Mouse (Mus musculus): Measurements from ENCODE around the gene Hs3st3a1. TPM values are rescaled to one million over a fixed set of nuclear protein-coding genes. Genes with fewer than 3 reads are reported as not detected.

Gene Hs3st3a1
- polyA plus RNA-seq, 1 experiment from 2014 or later: 1.6 TPM

DNA sequence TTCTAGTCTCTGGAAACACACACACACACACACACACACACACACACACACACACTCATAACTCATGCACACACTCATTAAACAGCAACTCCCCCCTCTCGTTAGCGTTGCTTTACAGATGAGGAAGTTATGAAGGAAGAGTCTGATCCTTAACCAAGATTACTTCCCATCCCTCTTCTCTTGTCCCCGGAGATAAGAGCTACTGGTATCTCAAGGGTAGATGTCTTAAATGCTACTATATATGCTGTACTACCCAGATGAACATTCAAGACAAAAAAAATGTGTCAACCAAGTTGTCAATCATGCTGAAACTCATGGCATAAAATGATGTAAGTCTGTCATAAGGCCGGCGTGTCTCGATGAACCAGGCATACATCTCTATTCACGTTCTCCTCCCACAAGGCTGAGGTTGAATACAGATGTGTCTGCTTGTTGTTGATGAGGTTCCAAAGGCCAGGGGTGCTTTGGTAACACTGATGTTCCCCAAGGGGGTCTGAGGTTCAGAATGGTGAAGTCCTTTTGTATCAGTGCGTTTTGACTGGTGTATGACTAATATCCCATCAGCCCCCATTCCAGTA is 89.0 kb downstream of the Hs3st3a1 start:
- 94% methylated on average over 8 of the region's 8 CpGs for WGBS
- peaks cover 40% of the 10 kb centered on the region for H3K27me3 ChIP-seq
- no peaks in the 10 kb centered on the region for H3K9me3 ChIP-seq (replicated peaks)
- H3K4me3 ChIP-seq (replicated peaks): no peak overlapping the region
- ATAC-seq (replicated peaks; ENCODE audit: low FRiP score): no peak
- no peak overlapping the region for H3K27ac ChIP-seq
- no peak overlapping the region for H3K9ac ChIP-seq
- H3K36me3 ChIP-seq: no peaks in the 10 kb centered on the region
- 0 out of 2 replicates have a peak, but pooled peaks cover 3% of the 10 kb centered on the region for H3K4me1 ChIP-seq
- no peak overlapping the region for H3K4me2 ChIP-seq

- Histone ChIP-seq H3K27ac (no peak overlapping the region), H3K27me3 (peaks cover 17% of the 10 kb centered on the region; the same call in 1 of the 2 replicates), H3K9ac (no peak overlapping the region), H3K4me2 (no peak overlapping the region), H3K36me3 (no peaks in the 10 kb centered on the region), H3K4me1 (no peaks in the 10 kb centered on the region), H3K9me3 (replicated peaks) (no peaks in the 10 kb centered on the region), H3K4me3 (replicated peaks) (no peak overlapping the region)
- WGBS: 86% methylated on average over 3 of the region's 3 CpGs
- ATAC-seq (replicated peaks; ENCODE audit: low FRiP score): no peak
These were observed 102.1 kb downstream of the Hs3st3a1 start for GRCm38 (mm10) chr11:64537230-64537629.

DNA sequence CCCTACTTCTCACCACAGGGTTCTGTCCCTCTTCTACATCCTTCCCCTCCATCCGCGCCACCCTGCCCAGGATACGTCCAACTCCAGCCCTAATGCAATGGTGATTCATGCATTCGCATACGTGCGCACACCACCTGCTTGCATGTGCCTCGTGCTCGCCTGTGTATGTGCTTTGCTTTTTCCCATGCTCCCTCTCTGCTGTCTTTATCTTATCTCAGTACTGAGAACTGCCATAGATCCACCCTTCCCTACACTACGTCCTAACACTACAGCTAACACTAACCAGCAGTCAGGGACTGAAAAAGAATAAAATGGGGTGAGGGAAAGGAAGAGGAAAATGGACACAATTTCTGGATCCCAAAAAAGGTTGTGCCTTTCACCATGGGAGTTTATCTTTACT is 106.7 kb downstream of the Hs3st3a1 start:
- Histone ChIP-seq H3K9ac (no peak overlapping the region), H3K36me3 (no peaks in the 10 kb centered on the region), H3K27me3 (peaks cover 29% of the 10 kb centered on the region), H3K4me3 (replicated peaks) (no peak overlapping the region), H3K9me3 (replicated peaks) (no peaks in the 10 kb centered on the region), H3K4me2 (no peak overlapping the region), H3K4me1 (peaks cover 19% of the 10 kb centered on the region), H3K27ac (no peak overlapping the region)
- WGBS: 91% methylated on average over 9 of the region's 9 CpGs
- no peak for ATAC-seq (replicated peaks; ENCODE audit: low FRiP score)

DNA sequence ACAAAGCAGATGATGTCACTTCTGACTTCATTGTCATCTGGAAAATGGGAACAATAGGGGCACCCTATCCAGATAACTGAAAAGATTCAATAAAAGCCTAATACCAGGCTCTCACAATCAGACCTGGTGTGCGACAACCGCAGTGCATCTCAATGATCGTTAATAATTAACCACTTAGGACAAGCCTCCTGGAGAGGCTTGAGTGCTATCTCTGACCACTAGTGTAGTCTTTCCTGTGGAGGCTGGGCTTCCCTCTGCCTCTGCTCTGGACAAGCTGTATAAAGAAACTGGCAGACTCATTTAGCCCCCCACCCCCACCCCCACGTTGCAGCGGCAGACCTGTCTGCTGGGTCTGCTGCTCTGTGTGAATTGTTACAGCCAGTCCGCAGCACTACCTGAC is 107.2 kb downstream of the Hs3st3a1 start:
- H3K9ac ChIP-seq: no peak overlapping the region
- no peak overlapping the region for H3K27ac ChIP-seq
- H3K36me3 ChIP-seq: no peaks in the 10 kb centered on the region
- H3K4me3 ChIP-seq (replicated peaks): no peak overlapping the region
- no peaks in the 10 kb centered on the region for H3K9me3 ChIP-seq (replicated peaks)
- peaks cover 29% of the 10 kb centered on the region for H3K27me3 ChIP-seq
- peaks cover 19% of the 10 kb centered on the region for H3K4me1 ChIP-seq
- H3K4me2 ChIP-seq: no peak overlapping the region
- 31% methylated on average over 6 of the region's 6 CpGs for WGBS
- no peak for ATAC-seq (replicated peaks; ENCODE audit: low FRiP score)

GRCm38 (mm10) chr11:64543181-64543641 is 108.1 kb downstream of the Hs3st3a1 start:
- Histone ChIP-seq H3K9ac (no peak overlapping the region), H3K4me2 (no peak overlapping the region), H3K27me3 (peaks cover 29% of the 10 kb centered on the region), H3K9me3 (replicated peaks) (no peaks in the 10 kb centered on the region), H3K4me3 (replicated peaks) (no peak overlapping the region), H3K36me3 (no peaks in the 10 kb centered on the region), H3K4me1 (peaks cover 19% of the 10 kb centered on the region), H3K27ac (no peak overlapping the region)
- no peak for ATAC-seq (replicated peaks; ENCODE audit: low FRiP score)
- 21% methylated on average over 9 of the region's 9 CpGs for WGBS

- H3K9me3 ChIP-seq (replicated peaks): no peaks in the 10 kb centered on the region
- H3K4me2 ChIP-seq: no peak overlapping the region
- peaks cover 29% of the 10 kb centered on the region for H3K27me3 ChIP-seq
- no peak overlapping the region for H3K27ac ChIP-seq
- ATAC-seq (replicated peaks; ENCODE audit: low FRiP score): no peak
- no peaks in the 10 kb centered on the region for H3K36me3 ChIP-seq
- no peak overlapping the region for H3K9ac ChIP-seq
- 46% methylated on average over 5 of the region's 5 CpGs for WGBS
- no peak overlapping the region for H3K4me3 ChIP-seq (replicated peaks)
- peaks cover 19% of the 10 kb centered on the region for H3K4me1 ChIP-seq
These were observed 109.1 kb downstream of the Hs3st3a1 start for GRCm38 (mm10) chr11:64544236-64544635.

DNA sequence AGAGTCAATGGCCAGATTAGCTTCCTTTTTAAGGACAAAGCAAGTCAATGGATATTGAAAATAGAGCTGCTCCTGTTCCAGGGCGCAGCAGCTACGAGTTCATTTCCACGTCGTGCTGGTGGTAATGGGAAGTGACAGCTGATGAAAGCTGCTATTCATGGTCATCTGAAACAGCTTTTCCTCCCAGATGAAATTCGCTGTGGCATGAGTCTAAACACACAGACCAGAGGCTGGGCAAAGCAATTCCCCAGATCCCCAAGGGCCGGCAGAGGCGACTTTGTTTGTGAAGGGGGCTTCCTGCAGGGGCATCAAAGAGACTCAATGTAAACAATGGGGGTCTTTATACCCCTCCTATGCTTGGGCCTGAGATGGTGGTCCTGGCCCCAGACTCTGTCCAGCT is 114.2 kb downstream of the Hs3st3a1 start:
- no peak overlapping the region for H3K27ac ChIP-seq
- no peak for ATAC-seq (replicated peaks; ENCODE audit: low FRiP score)
- H3K27me3 ChIP-seq: peaks cover 7% of the 10 kb centered on the region
- H3K4me1 ChIP-seq: 0 out of 2 replicates have a peak, but pooled peaks cover under 1% of the 10 kb centered on the region
- 43% methylated on average over 7 of the region's 7 CpGs for WGBS
- no peak overlapping the region for H3K4me2 ChIP-seq
- H3K9me3 ChIP-seq (replicated peaks): no peaks in the 10 kb centered on the region
- H3K9ac ChIP-seq: no peak overlapping the region
- H3K36me3 ChIP-seq: no peaks in the 10 kb centered on the region
- no peak overlapping the region for H3K4me3 ChIP-seq (replicated peaks)

- Histone ChIP-seq H3K36me3 (no peaks in the 10 kb centered on the region), H3K4me3 (replicated peaks) (no peak overlapping the region), H3K4me2 (no peak overlapping the region), H3K9ac (no peak overlapping the region), H3K27me3 (peaks cover 7% of the 10 kb centered on the region), H3K4me1 (no peaks in the 10 kb centered on the region), H3K27ac (no peak overlapping the region), H3K9me3 (replicated peaks) (no peaks in the 10 kb centered on the region)
- ATAC-seq (replicated peaks; ENCODE audit: low FRiP score): no peak
- 62% methylated on average over 8 of the region's 8 CpGs for WGBS
These were observed 114.8 kb downstream of the Hs3st3a1 start for GRCm38 (mm10) chr11:64549955-64550354.

DNA sequence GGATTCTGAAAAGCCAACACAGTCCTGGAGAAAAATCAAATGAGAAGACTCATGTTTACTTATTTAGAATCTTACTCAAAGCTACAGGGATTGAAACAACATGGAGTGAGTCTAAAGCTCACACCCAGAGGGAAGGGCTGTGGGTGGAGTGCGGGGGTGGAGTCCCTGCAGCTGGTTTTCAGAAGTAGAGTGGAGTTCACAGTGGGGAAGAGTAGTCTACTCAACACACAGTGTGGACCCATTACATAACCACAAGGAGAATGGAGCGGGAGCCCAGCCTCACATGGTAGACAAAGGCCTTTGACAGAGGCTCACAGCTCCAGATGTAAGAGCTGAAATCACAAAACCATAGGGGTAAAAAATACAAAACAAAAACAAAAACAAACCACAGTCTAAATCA is 123.2 kb downstream of the Hs3st3a1 start:
- Histone ChIP-seq H3K9me3 (replicated peaks) (no peaks in the 10 kb centered on the region), H3K27me3 (no peaks in the 10 kb centered on the region), H3K36me3 (no peaks in the 10 kb centered on the region), H3K9ac (no peak overlapping the region), H3K4me1 (no peaks in the 10 kb centered on the region), H3K27ac (no peak overlapping the region), H3K4me3 (replicated peaks) (no peak overlapping the region), H3K4me2 (no peak overlapping the region)
- no peak for ATAC-seq (replicated peaks; ENCODE audit: low FRiP score)
- 89% methylated on average over 2 of the region's 2 CpGs for WGBS

DNA sequence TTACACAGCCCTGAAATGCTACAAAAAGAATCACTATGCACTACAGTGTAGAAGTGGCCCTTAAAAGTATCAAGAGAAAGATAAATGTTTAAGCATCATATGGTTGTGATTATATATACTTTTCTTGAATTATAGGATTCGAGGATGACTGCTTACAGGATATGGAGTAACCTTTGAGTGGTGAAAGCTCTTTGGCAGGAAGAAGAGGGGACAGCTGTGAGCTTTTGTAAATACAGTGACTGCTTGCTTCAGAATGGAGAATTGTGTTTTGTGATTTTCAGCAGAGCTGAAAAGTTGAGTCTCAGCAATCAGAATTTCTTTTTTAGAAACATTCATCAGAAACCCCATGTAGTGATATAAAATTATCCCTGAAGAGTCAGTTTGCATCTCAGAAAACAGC is 124.3 kb downstream of the Hs3st3a1 start:
- Histone ChIP-seq H3K4me2 (no peak overlapping the region), H3K27ac (no peak overlapping the region)
- WGBS: 65% methylated on average over 1 of the region's 1 CpGs

GRCm38 (mm10) chr11:64560471-64560870 is 125.3 kb downstream of the Hs3st3a1 start:
- Histone ChIP-seq H3K9me3 (replicated peaks) (no peaks in the 10 kb centered on the region), H3K27me3 (no peaks in the 10 kb centered on the region), H3K4me3 (replicated peaks) (no peak overlapping the region), H3K36me3 (no peaks in the 10 kb centered on the region), H3K9ac (no peak overlapping the region), H3K27ac (no peak overlapping the region), H3K4me1 (no peaks in the 10 kb centered on the region), H3K4me2 (no peak overlapping the region)
- ATAC-seq (replicated peaks; ENCODE audit: low FRiP score): no peak
- 68% methylated on average over 2 of the region's 2 CpGs for WGBS

More for the DNA sequence above, 124.3 kb downstream of the Hs3st3a1 start:
- no peaks in the 10 kb centered on the region for H3K9me3 ChIP-seq (replicated peaks)
- ATAC-seq (replicated peaks; ENCODE audit: low FRiP score): no peak
- H3K27me3 ChIP-seq: no peaks in the 10 kb centered on the region
- no peaks in the 10 kb centered on the region for H3K36me3 ChIP-seq
- H3K4me1 ChIP-seq: no peaks in the 10 kb centered on the region
- H3K4me3 ChIP-seq (replicated peaks): no peak overlapping the region
- no peak overlapping the region for H3K9ac ChIP-seq

GRCm38 (mm10) chr11:64562771-64563170 is 127.6 kb downstream of the Hs3st3a1 start:
- no peaks in the 10 kb centered on the region for H3K27me3 ChIP-seq
- H3K4me1 ChIP-seq: no peaks in the 10 kb centered on the region
- H3K9me3 ChIP-seq (replicated peaks): no peaks in the 10 kb centered on the region
- no peak for ATAC-seq (replicated peaks; ENCODE audit: low FRiP score)
- WGBS: 44% methylated on average over 4 of the region's 4 CpGs
- H3K36me3 ChIP-seq: no peaks in the 10 kb centered on the region
- H3K4me3 ChIP-seq (replicated peaks): no peak overlapping the region
- no peak overlapping the region for H3K4me2 ChIP-seq
- H3K27ac ChIP-seq: no peak overlapping the region
- H3K9ac ChIP-seq: no peak overlapping the region
